Mouse (Mus musculus) lung, postnatal 4 days (tissue): ENCODE measurements around the gene Tusc2.

Experiments
- DNase-seq, 2 experiments: peaks; one replicate each; pipeline ENCODE4 v3.0.0; 2021

Gene Tusc2

DNA sequence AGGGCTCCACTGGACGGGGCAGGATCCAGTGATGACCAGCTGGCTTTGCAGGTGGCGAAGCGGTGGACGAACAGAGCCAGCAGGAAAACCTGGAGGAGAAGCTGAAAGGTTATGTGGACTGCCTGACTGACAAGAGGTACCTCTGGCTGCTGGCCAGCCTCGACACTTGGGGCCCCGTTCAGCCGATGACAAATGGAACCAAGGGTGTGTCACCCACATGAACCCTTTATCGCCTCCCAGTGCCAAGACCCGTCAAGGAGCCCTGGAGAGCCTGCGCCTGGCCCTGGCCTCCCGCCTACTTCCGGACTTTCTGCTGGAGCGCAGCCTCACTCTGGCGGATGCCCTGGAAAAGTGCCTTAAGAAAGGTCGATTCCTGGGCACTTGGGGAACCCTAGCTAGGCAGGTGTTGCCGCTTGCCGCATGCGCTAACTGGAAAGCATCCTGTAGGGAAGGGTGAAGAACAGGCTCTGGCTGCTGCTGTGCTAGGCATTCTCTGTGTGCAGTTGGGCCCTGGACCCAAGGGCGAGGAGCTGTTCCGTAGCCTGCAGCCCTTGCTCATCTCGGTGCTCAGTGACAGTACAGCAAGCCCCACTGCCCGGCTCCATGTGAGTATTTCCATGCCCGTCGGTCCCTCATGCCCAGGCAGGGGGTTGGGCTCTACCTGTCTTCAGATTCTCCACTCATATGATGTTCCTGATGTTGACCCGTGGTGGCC lies 27.2 kb downstream of the Tusc2 start:
- peak; percentile 78 to 90 for DNase-seq

DNA sequence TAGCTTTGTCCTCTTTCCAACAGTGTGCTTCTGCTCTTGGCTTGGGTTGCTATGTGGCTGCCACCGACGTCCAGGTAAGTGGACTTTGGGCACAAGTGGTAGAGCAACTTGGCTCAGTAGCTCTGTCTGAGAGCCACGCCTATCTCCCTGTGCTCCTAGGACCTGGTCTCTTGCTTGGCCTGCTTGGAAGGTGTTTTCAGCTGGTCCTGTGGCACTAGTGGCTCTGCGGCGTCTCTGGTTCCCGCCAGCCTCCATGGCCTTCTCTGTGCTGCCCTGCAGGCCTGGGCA lies 27.7 kb downstream of the Tusc2 start:
- peak in 1 of 2 experiments; percentile 50 for DNase-seq

DNA sequence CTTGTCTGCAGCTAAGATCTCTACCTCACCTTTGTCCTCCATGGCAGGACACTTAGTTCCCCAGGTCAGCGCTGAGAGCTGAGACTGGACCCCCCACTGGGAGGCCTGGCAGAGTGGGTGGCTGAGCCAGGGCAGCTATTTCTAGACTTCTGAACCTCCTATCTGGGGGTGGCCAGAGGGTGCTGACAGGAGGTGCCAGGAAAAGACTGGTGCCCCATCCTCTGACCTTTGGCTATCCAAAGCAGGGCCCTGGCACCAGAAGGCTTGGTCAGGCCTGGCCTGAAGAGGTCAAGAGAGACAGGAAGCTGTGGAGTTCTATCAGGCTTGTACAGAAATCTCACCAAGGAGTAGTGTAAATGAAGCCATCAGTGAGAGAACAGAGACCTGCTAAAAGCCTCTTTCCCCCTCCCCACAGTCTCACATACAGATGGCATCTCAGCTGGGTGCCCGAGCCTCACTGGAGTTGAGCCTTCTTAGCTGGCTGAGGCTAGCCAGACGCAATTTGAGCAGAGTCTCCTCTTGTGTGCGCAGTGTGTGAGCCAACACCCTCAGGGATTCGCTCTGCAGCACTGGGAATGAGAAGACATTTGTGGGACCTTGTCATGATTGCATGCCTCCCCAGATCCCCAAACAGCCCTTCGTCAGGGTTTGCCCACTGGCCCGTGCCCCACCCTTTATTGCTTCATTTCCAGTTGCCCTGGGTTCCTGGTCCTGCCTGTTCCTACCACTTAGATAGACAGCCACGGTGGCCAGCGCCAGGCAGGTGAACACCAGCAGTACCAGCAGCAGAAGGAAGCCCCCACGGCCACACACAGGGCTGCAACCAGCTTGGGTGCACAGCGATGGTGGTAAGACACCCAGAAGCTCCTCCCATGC lies 30.3 kb downstream of the Tusc2 start:
- no peak for DNase-seq

DNA sequence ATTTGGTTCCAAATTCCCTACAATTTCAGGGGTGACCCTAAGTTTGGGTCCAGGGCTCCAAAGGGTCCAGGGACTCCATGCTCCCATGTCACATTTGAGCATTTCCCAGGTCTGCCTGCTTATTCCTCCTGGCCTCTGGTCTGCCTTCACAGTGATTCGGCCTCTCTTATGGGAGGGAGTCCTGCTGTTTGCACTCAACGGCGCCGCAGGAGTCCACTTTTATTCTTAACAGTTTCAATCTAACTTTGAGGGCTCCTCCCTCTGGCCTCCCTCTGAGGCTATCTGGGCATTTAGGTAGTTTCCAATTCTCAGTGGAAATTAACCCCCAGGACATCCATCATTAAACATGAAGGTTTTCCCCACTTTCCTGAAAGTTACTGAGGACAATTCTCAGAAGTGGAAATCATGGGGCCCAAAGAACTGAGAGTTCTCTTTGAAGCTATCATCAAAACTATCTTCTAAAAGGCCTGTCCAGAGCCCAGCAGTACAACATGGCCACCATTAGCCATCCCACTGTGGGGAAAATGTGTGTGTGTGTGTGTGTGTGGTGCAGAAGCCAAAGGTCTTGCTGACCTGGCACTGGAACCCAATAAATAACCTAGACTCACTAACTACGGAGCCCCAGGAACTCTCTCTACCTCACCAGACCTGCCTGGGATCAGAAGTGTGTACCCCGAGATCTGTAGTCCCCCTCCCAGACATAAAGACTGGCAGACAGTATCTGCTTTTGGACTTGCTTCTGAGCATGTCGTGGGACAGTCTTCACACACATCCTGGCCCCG lies 31.4 kb downstream of the Tusc2 start:
- DNase-seq = no peak

DNA sequence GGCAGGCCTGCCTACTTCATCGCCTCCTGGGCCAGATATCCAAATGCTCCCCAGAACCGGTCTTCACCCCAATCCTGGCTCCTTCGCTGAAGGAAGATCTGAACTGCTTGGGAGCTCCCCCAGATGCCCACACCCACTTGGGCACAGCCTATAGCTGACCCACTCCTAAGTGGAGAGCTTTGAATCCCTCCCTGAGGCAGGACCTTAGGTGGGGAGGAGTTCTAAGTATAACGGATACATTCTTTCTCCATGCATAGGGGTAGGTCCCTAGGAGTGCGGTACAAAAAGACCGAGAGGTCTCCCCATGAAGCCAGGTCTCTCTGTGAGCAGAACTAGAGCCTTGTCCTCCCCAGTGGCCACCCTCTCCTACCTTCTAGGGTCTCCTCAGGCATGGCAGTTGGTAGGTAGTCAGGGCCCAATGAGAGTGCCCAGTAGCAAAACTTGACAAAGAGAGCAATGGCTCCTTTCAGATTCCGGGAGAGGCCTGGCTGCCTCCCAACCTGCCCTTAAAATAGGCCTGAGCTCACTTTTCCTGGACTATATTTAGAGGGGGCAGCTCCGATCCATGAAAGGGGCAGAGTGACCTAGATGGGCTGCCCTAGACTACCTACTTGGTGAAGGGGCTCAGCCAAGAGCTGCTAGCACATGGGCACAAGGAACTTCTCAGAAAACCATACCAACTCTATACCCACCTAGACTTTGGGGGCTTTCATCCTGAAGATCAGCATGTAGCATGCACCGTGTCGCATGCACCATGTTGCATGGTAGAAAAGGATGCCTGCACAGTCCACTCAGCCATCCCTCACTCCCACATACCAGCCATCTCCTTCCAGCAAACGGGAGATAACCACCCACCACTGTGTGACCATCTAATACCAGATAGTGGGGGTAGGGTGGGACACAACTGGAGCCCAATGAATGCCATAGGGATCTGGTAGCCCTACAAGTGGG lies 33.8 kb downstream of the Tusc2 start:
- no peak for DNase-seq

DNA sequence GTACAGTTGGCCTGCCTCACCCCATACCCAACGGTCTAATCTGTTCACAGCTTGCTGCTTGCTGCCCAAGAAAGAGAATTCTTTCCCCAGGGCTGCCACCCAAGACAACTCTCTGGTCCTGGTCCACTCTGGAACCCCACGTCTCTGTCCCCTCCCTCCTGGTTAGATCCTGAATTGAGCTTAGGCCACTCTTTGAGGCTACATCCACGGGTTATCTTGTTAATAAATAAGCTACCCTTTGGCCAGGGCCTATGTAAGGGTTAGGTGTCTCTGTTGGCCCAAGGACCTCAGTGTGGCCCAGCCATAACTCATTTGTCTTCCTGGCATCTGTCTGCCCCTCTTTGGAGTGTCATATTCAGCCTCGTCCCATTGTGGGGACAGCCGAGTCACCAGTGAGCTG lies 35.3 kb downstream of the Tusc2 start:
- DNase-seq = no peak

DNA sequence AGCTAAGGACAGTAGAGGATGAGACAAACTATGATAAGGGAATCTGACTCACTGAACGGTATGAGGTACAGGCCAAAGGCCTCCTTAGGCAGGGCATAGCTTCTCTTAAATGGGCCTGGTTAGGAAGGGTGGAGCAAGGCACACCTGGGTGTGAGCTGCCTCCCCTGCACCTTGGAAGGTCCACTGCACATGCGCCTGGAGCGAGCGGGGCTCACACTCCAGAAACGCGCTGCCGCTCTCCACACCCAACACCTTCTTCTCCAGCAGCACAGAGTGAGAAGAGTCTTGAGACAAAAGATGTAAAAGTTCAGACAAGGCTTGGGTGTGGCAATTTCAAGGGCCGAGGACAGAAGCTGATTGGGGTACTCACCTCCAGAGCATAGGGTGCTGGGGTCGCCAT lies 36.4 kb downstream of the Tusc2 start:
- no peak for DNase-seq

DNA sequence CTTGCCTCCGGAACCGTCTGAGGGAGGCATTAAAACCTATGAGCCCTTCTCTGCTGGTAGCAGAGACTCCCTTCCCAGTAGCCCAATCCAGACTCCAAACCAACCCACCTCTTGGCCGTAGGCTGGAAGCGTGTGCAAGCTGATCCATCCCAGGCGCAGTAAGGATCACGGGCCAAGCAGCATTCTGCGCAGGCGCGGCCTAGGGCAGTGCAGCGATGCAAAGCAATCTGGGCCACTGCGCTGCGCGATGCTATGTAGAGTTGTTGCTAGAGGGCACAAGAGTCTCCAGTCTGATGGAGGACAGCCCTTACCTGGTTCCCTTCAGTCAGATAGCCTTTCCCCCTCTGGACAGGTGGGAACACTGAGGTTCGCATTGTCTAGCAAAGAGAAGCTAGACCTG lies 36.8 kb downstream of the Tusc2 start:
- no peak for DNase-seq

DNA sequence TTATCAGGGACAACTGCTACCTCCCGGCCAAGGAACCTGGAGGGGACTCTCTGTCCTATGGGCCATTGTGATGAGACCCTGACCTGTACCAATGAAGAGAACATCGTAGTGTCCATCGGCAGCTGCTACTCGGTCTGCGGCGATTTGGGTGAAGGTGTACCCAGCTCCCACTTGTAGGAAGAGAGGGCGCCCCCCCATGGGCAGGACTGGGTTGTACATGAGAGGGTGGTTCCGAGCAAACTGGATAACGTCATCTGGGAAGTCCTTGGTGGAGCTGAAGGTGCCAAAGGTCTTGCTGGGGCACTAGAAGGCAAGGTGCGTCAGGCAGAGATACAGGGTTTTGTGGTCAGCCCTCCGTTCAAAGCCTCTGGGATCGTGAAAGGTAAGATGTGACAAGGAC lies 37.7 kb downstream of the Tusc2 start:
- peak in 1 of 2 experiments; percentile 47 for DNase-seq

DNA sequence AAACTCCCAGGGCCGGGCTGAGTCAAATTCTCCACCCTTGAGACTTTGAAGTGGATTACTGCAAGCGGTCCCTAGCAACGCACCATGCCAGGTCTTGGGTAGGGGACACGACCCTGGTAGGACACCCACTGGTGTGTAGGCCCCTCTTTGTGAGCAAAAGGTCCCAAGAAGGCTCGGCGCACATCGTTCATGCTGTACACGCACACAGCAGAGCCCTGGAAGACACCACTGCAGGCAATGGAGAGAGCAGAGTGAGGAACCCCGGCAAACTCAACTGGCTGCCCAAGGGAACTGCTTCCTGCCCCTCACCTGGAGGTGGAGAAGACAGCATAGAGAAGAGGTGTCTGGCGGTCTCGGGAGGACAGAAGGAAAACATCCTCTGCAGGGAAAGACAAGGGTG lies 38.2 kb downstream of the Tusc2 start:
- DNase-seq = no peak

DNA sequence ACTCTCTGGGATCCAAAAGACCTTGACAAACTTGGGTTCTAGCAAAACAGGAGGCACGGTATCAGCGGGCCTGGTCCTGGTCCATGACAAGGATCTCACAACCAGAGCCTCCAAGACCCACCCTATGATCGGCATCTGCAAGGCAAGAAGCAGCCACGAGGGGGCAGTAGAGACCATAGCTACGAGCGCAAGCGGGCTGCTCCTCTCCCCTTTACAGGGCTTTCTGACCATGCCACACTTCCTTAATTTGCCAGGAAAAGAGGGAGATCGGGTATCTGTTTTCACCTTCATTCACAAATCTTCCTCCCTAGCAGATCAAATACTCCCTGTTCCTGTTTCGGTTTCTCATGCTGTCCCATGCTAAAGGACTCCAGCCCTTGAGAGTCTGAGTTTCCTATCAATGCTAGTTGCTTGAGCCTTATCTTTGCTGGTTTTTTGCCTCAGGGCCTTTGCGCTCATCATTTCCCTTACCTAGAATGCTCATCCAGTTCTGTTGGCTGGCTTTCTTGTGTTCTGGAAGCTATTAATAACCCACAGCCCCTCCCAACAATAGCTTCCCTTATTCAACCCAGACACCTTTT lies 39.1 kb downstream of the Tusc2 start:
- peak; percentile 90 to 95 for DNase-seq

DNA sequence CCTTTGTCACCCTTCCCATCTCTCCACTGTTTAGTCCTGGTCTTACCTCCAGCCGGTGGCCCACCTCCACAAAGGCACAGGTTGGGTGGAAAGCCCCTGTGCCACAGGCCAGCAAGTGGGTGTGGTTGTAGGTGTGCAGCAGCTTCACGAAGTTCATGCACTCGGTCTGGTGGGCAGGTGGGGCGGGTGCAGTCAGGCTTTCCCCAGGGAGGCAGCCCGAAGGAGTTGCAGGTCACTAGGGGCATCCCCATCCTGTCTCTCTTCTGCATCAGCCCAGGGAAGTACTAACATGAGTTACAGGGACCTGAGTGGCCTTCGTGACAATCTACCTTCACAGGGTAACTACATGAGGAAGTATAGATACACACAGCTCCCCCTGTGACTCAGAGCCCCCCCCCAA lies 40.2 kb downstream of the Tusc2 start:
- DNase-seq = no peak

DNA sequence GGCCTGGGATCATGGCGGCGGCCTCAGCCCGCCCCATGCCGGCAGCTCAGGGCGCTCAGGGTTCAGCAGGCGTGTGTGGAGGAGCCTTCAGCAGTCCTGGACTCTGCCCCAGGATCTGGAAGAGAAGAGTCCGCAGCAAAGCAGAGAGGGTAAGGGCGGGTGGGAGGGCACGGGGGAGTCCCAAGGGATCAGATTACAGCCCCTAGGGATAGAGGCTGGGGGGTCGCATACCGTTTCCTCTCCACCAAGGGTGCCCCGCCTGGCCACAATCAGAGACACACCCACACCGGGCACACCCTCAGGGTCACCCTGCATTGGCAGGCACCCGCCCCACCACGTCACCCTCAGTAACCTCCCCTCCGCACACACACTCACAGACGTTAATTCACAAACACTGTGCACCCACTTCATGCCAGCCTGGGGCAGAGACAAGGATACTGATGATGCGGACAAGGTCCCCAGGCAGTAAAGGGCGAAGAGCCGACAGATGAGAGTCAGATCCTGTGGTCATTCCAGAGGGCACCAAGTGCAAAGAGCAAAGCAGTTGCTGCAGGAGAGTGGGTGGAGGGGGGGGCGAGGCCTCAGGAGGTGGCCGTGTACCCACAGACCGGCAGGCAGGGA lies 42.1 kb downstream of the Tusc2 start:
- peak; percentile 74 to 80 for DNase-seq

DNA sequence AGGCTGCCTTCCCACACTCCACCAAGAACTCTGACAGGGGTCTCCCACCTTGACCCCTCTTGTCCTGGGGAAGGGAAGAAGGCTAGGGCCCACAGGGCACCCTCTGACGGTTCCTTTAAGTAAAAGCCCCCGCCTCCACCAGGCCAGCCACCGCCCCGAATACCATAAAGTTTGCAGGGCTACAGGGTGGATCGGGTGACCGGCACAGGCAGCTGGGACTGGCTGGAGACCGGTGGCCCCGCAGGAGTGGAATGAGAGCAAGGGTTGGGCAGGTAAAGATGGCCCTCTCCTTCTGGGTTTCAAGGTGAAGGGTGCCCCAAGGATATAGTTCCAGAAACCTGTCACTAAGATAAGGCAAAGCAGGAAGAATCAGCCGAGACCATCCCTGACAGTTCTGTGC lies 43.5 kb downstream of the Tusc2 start:
- DNase-seq = peak; percentile 54 to 67

DNA sequence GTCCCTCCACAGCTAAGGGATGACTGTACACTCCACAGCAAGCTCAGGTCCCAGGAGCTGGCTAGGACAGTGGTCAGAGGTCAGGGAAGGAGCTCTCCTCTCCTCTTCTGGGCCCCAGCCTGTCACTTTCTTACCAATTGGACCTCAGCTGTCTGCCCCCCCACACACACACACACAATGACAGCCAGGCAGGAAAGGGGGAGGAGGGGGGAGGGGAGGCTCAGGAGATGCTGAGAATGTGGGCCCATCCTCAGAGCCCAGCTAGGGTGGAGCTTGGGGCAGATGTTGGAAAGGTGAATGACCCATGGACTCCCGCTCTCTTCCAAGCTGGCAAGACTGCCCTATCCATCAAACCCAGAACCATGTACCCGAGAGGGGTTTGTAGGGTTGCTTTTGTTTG lies 44.0 kb downstream of the Tusc2 start:
- no peak for DNase-seq

DNA sequence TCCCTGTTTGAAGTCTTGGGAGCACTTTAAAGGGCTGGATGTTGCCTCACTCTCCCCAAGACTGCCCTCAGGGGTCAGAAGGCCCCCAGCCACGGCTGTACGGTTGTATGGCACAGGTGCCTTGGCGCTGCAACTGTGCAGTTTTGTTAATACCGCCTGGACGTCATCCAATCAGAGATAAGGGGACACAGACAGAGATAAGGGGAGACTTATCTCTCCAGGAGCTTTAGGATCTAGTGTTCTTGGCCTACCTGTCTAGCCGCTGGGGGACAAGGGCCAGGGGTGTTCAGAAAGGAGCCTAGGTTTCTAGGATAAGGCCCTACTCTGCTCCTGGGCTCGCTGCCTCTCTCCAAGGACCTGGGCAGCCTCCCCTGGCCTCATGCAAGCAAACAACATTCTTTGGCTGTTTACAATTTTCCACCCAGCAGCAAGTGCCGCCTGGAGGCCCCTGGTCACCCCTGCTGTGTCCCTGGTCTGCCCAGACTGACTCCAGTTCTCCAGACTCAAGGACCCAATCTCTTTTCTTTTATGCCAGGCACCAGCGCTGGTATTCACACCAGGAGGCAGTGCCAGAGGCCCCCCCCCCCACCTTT lies 44.7 kb downstream of the Tusc2 start:
- DNase-seq = peak; percentile 52 to 77

DNA sequence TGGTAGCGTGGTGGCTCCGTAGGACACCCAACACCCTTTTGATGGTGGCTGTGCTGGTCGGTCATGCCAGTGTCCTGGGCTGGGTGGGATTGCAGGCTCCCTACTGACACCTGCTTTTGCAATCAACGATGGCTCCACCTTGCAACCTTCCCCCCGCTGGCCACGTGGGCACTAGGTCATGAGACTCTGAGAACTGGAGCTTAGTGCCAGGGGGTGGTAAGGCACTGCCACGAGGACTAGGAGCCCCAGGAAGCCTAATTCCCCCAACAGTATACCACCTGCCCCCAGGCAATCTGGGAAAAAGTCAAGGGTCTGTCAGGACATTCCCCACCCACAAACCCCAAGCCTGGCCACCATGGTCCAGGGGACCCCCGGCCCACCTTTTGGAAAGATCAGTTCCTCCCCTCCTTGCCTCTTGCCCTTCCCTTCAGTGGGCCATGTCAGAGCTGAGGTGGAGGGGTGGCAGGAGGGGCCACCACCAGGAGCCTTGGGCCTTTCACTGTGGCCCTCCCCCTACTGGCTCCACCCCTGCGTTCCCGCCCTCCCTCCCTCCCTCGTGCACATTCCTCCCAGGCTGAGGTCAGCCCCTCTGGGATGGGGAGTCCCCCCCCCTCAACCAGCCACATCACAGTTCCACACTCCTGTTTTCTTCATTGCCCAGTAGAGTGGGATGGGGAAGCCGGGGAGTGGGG lies 45.8 kb downstream of the Tusc2 start, which contains the start of gene Sema3b:
Gene Sema3b (minus strand): TSS at position 489 of the 692 bp plus-strand sequence.
- peak; percentile 49 to 73 for DNase-seq

DNA sequence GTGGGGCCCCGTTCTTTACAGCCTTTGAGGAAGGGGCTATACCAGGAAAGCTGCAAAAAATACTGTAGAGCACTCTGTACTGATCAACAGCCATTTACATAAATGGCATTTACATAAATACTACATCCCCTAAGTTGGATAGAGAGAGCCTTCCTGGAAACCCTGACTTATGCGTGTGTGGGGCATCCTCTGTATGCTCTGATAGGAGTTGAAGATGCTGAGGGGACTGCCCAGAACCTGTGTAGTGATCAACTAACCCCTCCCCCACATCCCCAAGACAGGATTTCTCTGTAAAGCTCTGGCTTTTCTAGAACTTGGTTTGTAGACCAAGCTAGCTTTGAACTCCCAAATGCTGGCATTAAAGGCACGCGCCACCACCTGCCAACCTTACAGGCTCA lies 46.4 kb downstream of the Tusc2 start:
- no peak for DNase-seq

DNA sequence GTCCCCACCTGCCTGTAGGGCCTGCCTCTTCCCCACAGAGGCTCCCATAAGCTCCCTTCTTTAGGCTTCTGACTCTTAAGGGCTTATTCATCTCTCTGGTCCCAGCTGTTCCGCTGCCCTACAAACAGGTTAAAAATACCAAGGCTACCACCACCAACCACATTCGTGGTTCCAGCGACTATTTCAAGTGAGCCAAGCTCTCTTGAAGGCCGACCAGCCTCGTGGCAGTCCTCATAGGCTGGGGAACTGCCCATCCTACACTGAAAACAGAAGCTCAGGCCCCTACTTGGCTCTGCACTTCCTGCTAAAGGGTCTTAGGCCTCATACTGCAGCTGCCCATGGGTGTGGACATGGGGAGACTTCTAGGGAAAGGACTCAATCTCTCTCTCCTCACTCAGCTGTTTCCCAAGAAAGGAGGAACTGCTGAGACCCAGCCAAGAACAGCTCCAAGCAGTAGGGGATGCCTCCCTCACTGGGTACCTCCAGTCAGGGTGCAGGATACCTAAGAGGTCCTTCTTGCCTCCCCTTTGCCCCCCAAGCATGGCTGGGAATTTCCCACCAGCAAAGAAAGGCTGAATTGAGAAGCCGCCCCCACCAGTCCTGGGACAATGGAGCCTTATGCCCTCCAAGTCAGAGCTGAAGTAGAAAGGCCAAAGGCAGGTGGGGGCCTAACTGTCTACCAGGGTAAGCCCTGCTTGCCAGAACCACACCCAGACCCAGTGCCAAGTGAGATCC lies 48.6 kb downstream of the Tusc2 start:
- peak in 1 of 2 experiments; percentile 30 for DNase-seq
